Mouse (Mus musculus) adrenal gland, postnatal 0 days (tissue): ENCODE results near the gene Mixl1. TPM values are rescaled to one million over a fixed set of nuclear protein-coding genes. Genes with fewer than 3 reads are reported as not detected.

Source experiments
- polyA plus RNA-seq: library from polyadenylated mRNA; unstranded; fragments of >200 nt; fragmentation: Nextera tagmentation; extraction: Ambion mirVana; gene quantifications from 2 replicates; pipeline ENCODE4 v1.2.1, GENCODE M21; 2015

The Mixl1 gene
- polyA plus RNA-seq, result 0.10 and 0.11 TPM in 2 replicates

GRCm38 (mm10) chr1:180696626-180697352 lies at the start of gene Mixl1:
Mixl1 (minus strand) TSS chr1:180697034.

GRCm38 (mm10) chr1:180725704-180726179 lies 28.9 kb upstream of the Mixl1 start, which contains the start of gene Acbd3:
Acbd3 (plus strand) TSS chr1:180726043.

Other genes starting within 250 kb of the Mixl1 start
- 0.11 and 0.27 TPM in 2 replicates for gene Stum, start 213.5 kb downstream of the Mixl1 start, polyA plus RNA-seq
- 32.0 and 55.1 TPM in 2 replicates for gene Parp1, start 128.1 kb downstream of the Mixl1 start, polyA plus RNA-seq
- 7.0 and 8.9 TPM in 2 replicates for gene Lin9, start 55.9 kb downstream of the Mixl1 start, polyA plus RNA-seq
- 16.1 and 19.5 TPM in 2 replicates for gene Acbd3, start 29.0 kb upstream of the Mixl1 start, polyA plus RNA-seq
- gene H3f3a, start 116.9 kb upstream of the Mixl1 start, polyA plus RNA-seq, result 2,015 and 2,166 TPM in 2 replicates
- gene Sde2, start 154.1 kb upstream of the Mixl1 start, polyA plus RNA-seq, result 14.5 and 21.4 TPM in 2 replicates
- gene Lefty2, start 196.1 kb upstream of the Mixl1 start, polyA plus RNA-seq, result 0.08 and 0.29 TPM in 2 replicates
- 67.5 and 87.6 TPM in 2 replicates for gene Pycr2, start 207.3 kb upstream of the Mixl1 start, polyA plus RNA-seq
- gene Lefty1, start 238.0 kb upstream of the Mixl1 start, polyA plus RNA-seq, result 4.9 and 6.3 TPM in 2 replicates
- gene Tmem63a, start 245.3 kb upstream of the Mixl1 start, polyA plus RNA-seq, result 10.0 and 15.5 TPM in 2 replicates